Mouse (Mus musculus): Measurements from ENCODE around the gene Xlr4a. TPM values are rescaled to one million over a fixed set of nuclear protein-coding genes. Genes with fewer than 3 reads are reported as not detected.
"Not testable (repeated sequence)": the region's sequence is repeated elsewhere in the genome, so short reads cannot be mapped to it uniquely, and the experiment has no call there.

Gene Xlr4a
- not detected for total RNA-seq (2021)
- long read RNA-seq, experiment 1 = 0 reads
- long read RNA-seq, experiment 2 = 0 reads

DNA sequence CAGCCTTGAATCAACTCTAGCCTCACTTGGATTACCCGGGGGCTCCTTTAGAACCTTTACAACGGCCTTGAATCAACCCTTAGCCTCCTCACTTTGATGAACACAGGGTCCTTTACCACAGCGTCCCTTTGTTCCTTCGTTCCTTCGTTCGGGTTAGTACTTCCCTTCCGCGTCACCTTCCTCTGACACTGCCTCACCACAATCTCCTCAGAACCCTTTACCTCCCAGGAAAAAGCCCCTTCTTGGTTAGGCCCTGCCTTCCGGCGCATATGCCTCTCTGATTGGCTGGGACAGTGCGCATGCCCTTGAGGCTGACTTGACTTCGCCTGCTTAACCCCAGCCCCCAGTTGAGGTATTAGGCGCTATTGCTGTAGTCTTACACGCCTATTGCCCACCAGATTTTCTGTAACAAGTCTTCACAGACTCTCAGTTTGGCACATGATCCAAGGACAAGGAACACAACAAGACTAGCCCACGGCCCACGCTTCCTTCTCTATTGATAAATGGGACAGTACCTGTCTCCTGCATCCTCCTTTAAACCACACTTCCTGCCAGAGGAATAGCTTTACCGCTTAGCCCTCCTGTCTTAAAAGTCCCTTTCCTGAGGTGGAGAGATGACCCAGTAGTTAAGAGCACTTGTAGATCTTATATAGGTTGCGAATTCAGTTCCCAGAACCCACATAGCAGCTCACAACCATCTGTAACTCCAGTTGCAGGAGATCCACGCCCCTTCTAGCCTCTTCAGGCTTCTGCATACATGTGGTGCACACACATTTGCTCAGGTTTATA, at the start of gene Xlr4a:
TSS of gene Xlr4a (minus strand) at position 212 of the 789 bp plus-strand sequence.
- H3K4me3 ChIP-seq; intact Hi-C loops (cut with DNase I); H3K27ac ChIP-seq; DNase-seq: not testable (repeated sequence)

GRCm38 (mm10) chrX:73122859-73123829, 40.9 kb upstream of the Xlr4a start:
- DNase-seq; intact Hi-C loops (cut with DNase I); H3K4me3 ChIP-seq; H3K27ac ChIP-seq: not testable (repeated sequence)

GRCm38 (mm10) chrX:73116747-73117146, 34.5 kb upstream of the Xlr4a start, which contains the start of gene Gm14685:
TSS of gene Gm14685 (plus strand) at chrX:73117047.
- intact Hi-C loops (cut with DNase I); DNase-seq; H3K4me3 ChIP-seq; H3K27ac ChIP-seq: not testable (repeated sequence)

DNA sequence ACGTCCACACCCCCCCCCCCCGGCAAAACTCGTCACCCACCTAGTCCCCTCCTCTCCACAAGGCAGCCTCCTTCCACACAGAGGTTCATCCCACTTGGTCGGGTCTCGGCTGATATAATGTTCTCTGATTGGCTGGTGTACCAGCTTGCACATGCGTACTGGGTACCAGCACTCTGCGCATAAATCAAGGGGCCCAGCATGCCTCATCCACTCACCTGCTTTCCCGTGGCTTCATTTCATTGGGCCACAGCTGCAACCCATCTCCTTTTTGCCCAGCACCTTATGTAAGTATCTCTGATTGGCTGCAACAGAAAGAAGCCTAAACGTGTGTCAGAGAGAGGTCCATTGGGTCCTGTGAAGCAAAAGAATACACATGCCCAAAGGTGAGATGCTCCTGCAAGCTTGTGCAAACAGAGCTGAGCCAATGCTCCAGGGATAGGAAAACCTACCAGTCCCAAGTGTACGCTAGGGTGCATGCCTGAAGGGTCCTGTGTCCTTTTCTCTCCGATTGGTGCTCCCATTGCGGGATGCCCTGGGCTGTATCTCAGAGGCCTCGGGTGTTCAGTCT, 14.7 kb upstream of the Xlr4a start, which contains the start of gene Xlr3a:
TSS of gene Xlr3a (minus strand) at position 155 of the 568 bp plus-strand sequence.
- DNase-seq; H3K27ac ChIP-seq; H3K4me3 ChIP-seq; intact Hi-C loops (cut with DNase I): not testable (repeated sequence)

DNA sequence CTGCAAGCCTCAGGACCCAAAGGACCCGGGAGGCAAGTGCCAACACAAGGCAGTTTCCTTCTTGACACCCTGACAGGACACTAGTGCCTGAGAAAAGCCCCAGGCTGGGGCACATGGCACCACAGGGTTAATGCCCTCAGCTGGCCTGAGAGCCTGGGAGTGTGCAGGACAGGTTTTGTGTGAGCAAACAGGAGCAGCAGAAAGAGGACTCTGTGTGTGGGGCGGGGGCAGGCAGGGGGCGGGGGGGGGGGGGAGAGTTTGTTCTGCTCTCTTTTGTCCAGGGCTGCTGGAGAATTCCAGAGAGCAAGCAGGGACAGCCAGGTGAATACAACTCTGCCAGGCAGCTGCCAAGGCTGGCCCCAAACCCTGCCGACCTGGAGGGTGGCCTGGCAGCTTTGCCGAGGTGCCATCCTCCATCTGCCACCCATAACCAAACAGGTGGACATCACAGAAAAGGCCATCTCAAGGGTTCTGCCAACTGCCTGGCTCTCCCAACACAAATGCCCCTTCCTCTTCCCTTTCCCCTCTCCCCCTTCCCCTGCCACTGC, 15.4 kb downstream of the Xlr4a start:
- intact Hi-C loops (cut with DNase I); DNase-seq: not testable (repeated sequence)

DNA sequence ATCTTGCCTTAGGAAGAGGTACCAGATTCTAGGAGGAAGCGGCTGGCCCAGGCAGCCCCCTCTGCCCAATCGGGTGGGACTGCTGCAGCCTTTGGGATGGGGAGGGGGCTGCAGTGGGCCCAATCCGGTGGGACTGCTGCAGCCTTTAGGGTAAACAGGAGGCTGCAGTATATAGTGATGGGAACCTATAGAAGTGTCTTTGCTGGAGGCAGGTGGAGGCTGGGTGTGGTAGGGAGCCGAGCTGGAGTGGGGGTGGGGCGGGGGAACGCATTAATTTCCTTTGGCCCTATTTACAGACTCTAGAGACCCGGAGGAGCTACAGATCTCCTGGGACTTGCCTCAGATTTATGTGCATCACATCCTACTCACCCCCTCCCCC, 17.9 kb downstream of the Xlr4a start, which contains the start of gene Pnma3:
TSS of gene Pnma3 (plus strand) at position 373 of the 379 bp plus-strand sequence.
- intact Hi-C loops (cut with DNase I) = no loop called here
- TF ChIP-seq CTCF (IDR thresholded peaks at IDR 0.05) = no peak
- DNase-seq = no peak
- Histone ChIP-seq H3K27ac (no peak within 1 kb of the TSS), H3K4me3 (no peak within 1 kb of the TSS)

More for the DNA sequence above, 15.4 kb downstream of the Xlr4a start:
- not testable (repeated sequence) for H3K4me3 ChIP-seq, H3K27ac ChIP-seq

GRCm38 (mm10) chrX:73063512-73064414, 18.5 kb downstream of the Xlr4a start:
- TF ChIP-seq CTCF (IDR thresholded peaks at IDR 0.05) = no peak
- H3K4me3 ChIP-seq = no peak overlapping the region
- H3K27ac ChIP-seq = no peak overlapping the region
- peak; percentile 16 for DNase-seq
- intact Hi-C loops (cut with DNase I) = no loop called here

- Histone ChIP-seq H3K27ac (no peak overlapping the region), H3K4me3 (no peak overlapping the region)
- intact Hi-C loops (cut with DNase I) = no loop called here
- DNase-seq = no peak
- TF ChIP-seq CTCF (IDR thresholded peaks at IDR 0.05) = no peak
These were observed 20.0 kb downstream of the Xlr4a start for GRCm38 (mm10) chrX:73062323-73062722.

- intact Hi-C loops (cut with DNase I) = no loop called here
- H3K4me3 ChIP-seq = no peak overlapping the region
- H3K27ac ChIP-seq = no peak overlapping the region
- DNase-seq = no peak
- no peak for TF ChIP-seq CTCF (IDR thresholded peaks at IDR 0.05)
These were observed 20.8 kb downstream of the Xlr4a start for GRCm38 (mm10) chrX:73061528-73061927.

DNA sequence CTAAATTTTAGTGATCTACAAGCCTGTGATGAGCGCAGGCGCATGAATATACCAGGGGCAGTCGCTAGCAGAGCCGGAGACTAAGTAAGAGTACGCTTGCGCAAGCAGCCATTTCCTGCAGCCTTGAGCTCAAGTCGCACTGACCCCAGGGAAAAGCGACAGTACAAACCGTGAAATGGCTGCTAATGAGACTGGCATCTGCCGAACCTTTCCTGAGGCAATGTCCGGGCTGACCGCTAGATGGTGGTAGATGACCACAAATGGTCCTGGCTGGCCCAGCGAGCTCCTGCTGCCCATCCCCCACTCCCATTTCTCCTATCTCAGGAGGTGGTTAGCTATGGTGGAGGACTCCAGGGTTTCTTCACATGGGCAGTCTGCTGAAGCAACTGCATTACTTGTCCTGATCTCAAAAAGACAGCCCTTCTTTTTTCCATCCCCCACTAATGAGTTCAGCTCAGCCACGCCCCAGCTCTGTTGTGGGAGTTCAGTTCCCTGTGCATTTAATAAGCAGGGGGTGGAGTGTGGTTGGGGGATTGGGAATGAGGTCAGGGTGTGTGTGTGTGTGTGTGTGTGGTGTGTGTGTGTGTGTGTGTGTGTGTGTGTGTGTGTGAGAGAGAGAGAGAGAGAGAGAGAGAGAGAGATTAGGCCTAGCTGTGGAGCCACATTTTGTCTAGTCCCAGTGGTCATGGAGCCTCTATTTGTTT, 28.3 kb downstream of the Xlr4a start:
- peak overlapping the region; percentile 41 for H3K4me3 ChIP-seq
- H3K27ac ChIP-seq = peak overlapping the region; percentile 75
- TF ChIP-seq CTCF (IDR thresholded peaks at IDR 0.05) = peak; percentile 89
- intact Hi-C loops (cut with DNase I) = loop anchor here (1.0 to 10.0 kb wide), 5 partner anchors 42 to 841 kb away; partner anchors contain the start of genes Avpr2 and L1cam
- peak; percentile 91 for DNase-seq

DNA sequence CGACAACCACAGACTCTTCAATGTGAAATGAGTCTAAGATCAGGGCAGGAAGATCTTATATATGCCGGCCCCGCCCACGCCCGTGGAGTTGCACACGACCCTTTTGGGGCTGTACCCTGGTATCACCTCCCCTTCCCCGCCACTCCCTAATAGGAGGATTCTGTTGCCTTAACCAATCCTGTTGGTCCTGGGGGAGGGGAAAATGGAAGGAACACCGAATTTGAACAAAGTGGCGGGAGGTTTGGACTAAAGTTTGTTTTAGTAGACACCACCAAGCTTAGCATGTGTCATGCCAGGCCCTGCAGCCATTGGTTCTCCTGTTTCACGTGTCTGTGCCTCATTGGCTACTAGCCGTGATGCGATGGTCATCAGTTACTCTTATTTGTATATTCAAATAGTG, 42.6 kb downstream of the Xlr4a start:
- TF ChIP-seq CTCF (IDR thresholded peaks at IDR 0.05) = no peak
- intact Hi-C loops (cut with DNase I) = no loop called here
- DNase-seq = no peak
- no peak overlapping the region for H3K27ac ChIP-seq
- no peak overlapping the region for H3K4me3 ChIP-seq
